In the genomic region with DNA sequence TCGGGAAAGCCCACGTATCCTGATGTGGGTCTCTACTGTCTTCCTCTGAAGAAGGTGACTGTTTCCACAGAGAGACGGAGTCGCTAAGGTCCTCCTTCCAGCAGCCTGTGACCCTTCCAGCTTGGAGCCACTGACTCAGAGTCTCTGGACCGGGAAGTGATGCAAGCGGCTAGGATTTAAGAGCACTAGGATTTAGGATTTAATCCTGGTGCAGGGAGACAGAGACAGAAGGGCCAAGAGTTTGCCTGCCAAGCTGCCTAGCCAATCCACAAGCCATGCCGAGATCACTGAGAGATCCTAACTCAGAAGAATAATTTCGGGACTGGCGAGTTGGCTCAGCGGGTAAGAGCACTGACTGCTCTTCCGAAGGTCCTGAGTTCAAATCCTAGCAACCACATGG, we compare ENCODE assay signal across 21 mouse cellular contexts. TPM values are rescaled to one million over a fixed set of nuclear protein-coding genes. Genes with fewer than 3 reads are reported as not detected.
DNase-seq lines count a peak whose midpoint lies in the region; ATAC-seq and TF ChIP-seq lines count a peak whose summit lies in the region.
"Had no signal": no experiment of that assay in that cellular context is flagged by ENCODE, and none has a peak within 500 bp of the region (broad histone marks: within the 10 kb centered on the region; RNA-seq: fewer than 3 reads in every experiment).

No protein-coding gene starts in this region.

- POLR2A ChIA-PET in Patski (lab: Charles Lee) = no interaction called here

- no peak for TF ChIP-seq CTCF in Patski (IDR thresholded peaks at IDR 0.05)

- H3K27ac ChIP-seq in heart, embryonic 10.5 days = peak overlapping the region; percentile 42; the same call in 1 of the 2 replicates

- CTCF ChIA-PET in Patski (lab: Charles Lee) = interaction anchor here (1.0 to 2.0 kb wide), 3 partner anchors 9 to 13 kb away, joined by 3 to 5 read pairs (median 4); no protein-coding TSS in a partner anchor

- 92% methylated on average over 11 of the region's 11 CpGs for WGBS in heart, embryonic 10.5 days

- H3K9me3 ChIP-seq in heart, embryonic 10.5 days = no peaks in the 10 kb centered on the region
- H3K9me3 ChIP-seq: G1E had no signal

- in situ Hi-C loops in Patski (cut with MboI; ENCODE audit: low pct_unique_long_range_greater_than_20kb) = no loop called here

- no peak for DNase-seq in heart, embryonic 10.5 days (ENCODE audit: low spot score)
- DNase-seq in heart, adult 18-20 months = no peak
- no peak for DNase-seq in Patski (ENCODE audit: low read depth, low spot score)
- DNase-seq in fat pad, adult 2 months (ENCODE audit: extremely low read depth, low read depth, low spot score) = peak; percentile 71
- peak; percentile 69 for DNase-seq in gonadal fat pad, adult 2 months (ENCODE audit: low read depth)
- no peak for DNase-seq in frontal cortex, postnatal 10 days (ENCODE audit: low spot score in 2 of 2)
- no peak for DNase-seq in heart, postnatal 25 days (ENCODE audit: low spot score)
- DNase-seq: adrenal gland, adult 2 months; adrenal gland, adult 8-10 months; adrenal gland, postnatal 10 days; adrenal gland, postnatal 14 days; adrenal gland, postnatal 25 days; adrenal gland, postnatal 36 days; B cell, adult 2 months; cerebellum, adult 11 months; cerebellum, adult 11-12 months; cerebellum, adult 18-20 months had no signal

- peak; percentile 26 for ATAC-seq in Patski
- ATAC-seq in inflammation-experienced regulatory T-cells, adult 6 months = no peak
- ATAC-seq: activated CD4-positive, CD25-positive, alpha-beta regulatory T cell, adult 4 months; CD4-positive, CD25-positive, alpha-beta regulatory T cell, adult 4 months had no signal

- peaks cover 50% of the 10 kb centered on the region for H3K4me1 ChIP-seq in heart, embryonic 10.5 days

- intact Hi-C loops in heart, postnatal 25 days (cut with DNase I) = loop anchor here (10.0 kb wide), 1 partner anchor 366 kb away; no protein-coding TSS in a partner anchor

- no peak overlapping the region for H3K4me3 ChIP-seq in heart, embryonic 10.5 days

- no peaks in the 10 kb centered on the region for H3K36me3 ChIP-seq in heart, embryonic 10.5 days

- no peaks in the 10 kb centered on the region for H3K27me3 ChIP-seq in heart, embryonic 10.5 days (ENCODE audit: insufficient read depth, poor library complexity, severe bottlenecking)
- no peaks in the 10 kb centered on the region for H3K27me3 ChIP-seq in Patski

RNA-seq across cellular contexts. Expression of a gene that starts 59.6 kb away (rescaled TPM):
- 49.0 and 76.0 TPM in 2 replicates for polyA plus RNA-seq in heart, embryonic 10.5 days (2016; fragmentation: Nextera tagmentation; extraction: Ambion mirVana)
- 1 to 10 TPM; 5.1 to 5.3 TPM for total RNA-seq in heart, adult 18-20 months (2021)
- 31.0 TPM for polyA plus RNA-seq in Patski (2021)
- 11.2 and 11.3 TPM in 2 replicates for polyA plus RNA-seq in gonadal fat pad, adult 2 months (2012; rRNA removed)
- 10 to 100 TPM in 1 of 3 experiments, 1 to 10 TPM in 2; 4.6 to 13.4 (median 6.8) TPM for polyA plus RNA-seq in inflammation-experienced regulatory T-cells, adult 6 months (2017; shearing (Covaris generic))
- 1 to 10 TPM; 6.7 to 6.8 TPM for total RNA-seq in heart, postnatal 25 days (2021)

Comparison
In these comparisons a context has a peak if more than half of its experiments do, and no peak if none do; other contexts are left out.
1. DNase-seq: peak in fat pad, adult 2 months (single experiment) and gonadal fat pad, adult 2 months (single experiment); none in heart, embryonic 10.5 days (single experiment), heart, adult 18-20 months (0 of 2), Patski (single experiment), frontal cortex, postnatal 10 days (0 of 2) and heart, postnatal 25 days (single experiment).